Mouse (Mus musculus): ENCODE data around the gene Gtdc1.

DNA sequence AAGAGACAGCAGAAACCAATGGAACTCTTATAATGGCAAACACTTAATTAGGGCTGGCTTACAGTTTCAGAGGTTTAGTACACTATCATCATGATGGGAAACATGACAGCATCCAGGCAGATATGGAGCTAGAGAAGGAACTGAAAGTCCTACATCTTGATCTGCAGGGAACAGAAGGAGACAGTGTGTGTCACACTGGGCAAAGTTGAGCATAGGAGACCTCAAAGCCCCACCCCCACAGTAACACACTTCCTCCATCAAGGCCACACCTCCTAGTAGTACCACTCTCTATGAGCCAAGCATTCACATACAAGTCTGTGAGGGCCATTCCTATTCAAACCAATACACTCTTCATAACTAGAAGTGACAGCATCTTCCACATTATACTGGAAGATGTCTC is 109.7 kb downstream of the Gtdc1 start:
- no peak for TF ChIP-seq POLR2A (IDR thresholded peaks at IDR 0.05; ENCODE audit: borderline replicate concordance, extremely low read depth, insufficient read depth, insufficient read length, poor library complexity, severe bottlenecking)
- no peak for TF ChIP-seq CTCF (IDR thresholded peaks at IDR 0.05; ENCODE audit: borderline replicate concordance, extremely low read depth, insufficient read depth, insufficient read length)
